Mouse (Mus musculus): Measurements from ENCODE around the gene Rp9. TPM values are rescaled to one million over a fixed set of nuclear protein-coding genes. Genes with fewer than 3 reads are reported as not detected.
A peak's percentile ranks its signal among the peaks of the same experiment; 100 is the strongest.

Rp9 gene
- 52.8 and 52.9 TPM in 2 replicates for polyA plus RNA-seq (2016; fragmentation: Nextera tagmentation; extraction: Ambion mirVana)

- H3K36me3 ChIP-seq = peaks cover 17% of the 10 kb centered on the region
- H3K9me3 ChIP-seq (replicated peaks) = no peaks in the 10 kb centered on the region
- H3K27ac ChIP-seq = peak within 1 kb of the TSS; percentile 95
- no peak for DNase-seq (ENCODE audit: low spot score)
- WGBS = 86% methylated on average over 3 of the region's 3 CpGs
- no peaks in the 10 kb centered on the region for H3K27me3 ChIP-seq (ENCODE audit: low read depth, poor library complexity, severe bottlenecking)
- H3K4me1 ChIP-seq = peaks cover 9% of the 10 kb centered on the region
- H3K4me3 ChIP-seq = peak within 1 kb of the TSS; percentile 93
Measured at GRCm38 (mm10) chr9:22469643-22470042, at the start of gene Rp9. Gene Rp9, minus strand, starts transcription at chr9:22469743.

GRCm38 (mm10) chr9:22518394-22519041 is 49.0 kb upstream of the Rp9 start:
- 93% methylated on average over 3 of the region's 3 CpGs for WGBS
- peak; percentile 62 for DNase-seq (ENCODE audit: low spot score)

GRCm38 (mm10) chr9:22515076-22515475 is 45.5 kb upstream of the Rp9 start:
- Histone ChIP-seq H3K27me3 (ENCODE audit: low read depth, poor library complexity, severe bottlenecking) (no peaks in the 10 kb centered on the region), H3K27ac (no peak overlapping the region), H3K9me3 (replicated peaks) (no peaks in the 10 kb centered on the region), H3K4me3 (no peak overlapping the region), H3K36me3 (no peaks in the 10 kb centered on the region), H3K4me1 (0 out of 2 replicates have a peak, but pooled peaks cover 2% of the 10 kb centered on the region)
- DNase-seq (ENCODE audit: low spot score) = no peak
- WGBS = 88% methylated on average over 4 of the region's 4 CpGs

More at GRCm38 (mm10) chr9:22518394-22519041, 49.0 kb upstream of the Rp9 start:
- no peak overlapping the region for H3K4me3 ChIP-seq
- no peaks in the 10 kb centered on the region for H3K27me3 ChIP-seq (ENCODE audit: low read depth, poor library complexity, severe bottlenecking)
- H3K36me3 ChIP-seq = no peaks in the 10 kb centered on the region
- H3K27ac ChIP-seq = no peak overlapping the region
- H3K9me3 ChIP-seq (replicated peaks) = no peaks in the 10 kb centered on the region
- H3K4me1 ChIP-seq = 0 out of 2 replicates have a peak, but pooled peaks cover 2% of the 10 kb centered on the region

- DNase-seq (ENCODE audit: low spot score) = no peak
- H3K4me1 ChIP-seq = 0 out of 2 replicates have a peak, but pooled peaks cover 4% of the 10 kb centered on the region
- no peaks in the 10 kb centered on the region for H3K9me3 ChIP-seq (replicated peaks)
- 49% methylated on average over 2 of the region's 2 CpGs for WGBS
- no peak overlapping the region for H3K27ac ChIP-seq
- H3K27me3 ChIP-seq (ENCODE audit: low read depth, poor library complexity, severe bottlenecking) = no peaks in the 10 kb centered on the region
- no peaks in the 10 kb centered on the region for H3K36me3 ChIP-seq
- H3K4me3 ChIP-seq = no peak overlapping the region
Measured at GRCm38 (mm10) chr9:22505574-22505973, 36.0 kb upstream of the Rp9 start.

GRCm38 (mm10) chr9:22503581-22503980 is 34.0 kb upstream of the Rp9 start:
- Histone ChIP-seq H3K36me3 (no peaks in the 10 kb centered on the region), H3K27ac (no peak overlapping the region), H3K4me3 (no peak overlapping the region), H3K27me3 (ENCODE audit: low read depth, poor library complexity, severe bottlenecking) (no peaks in the 10 kb centered on the region), H3K4me1 (0 out of 2 replicates have a peak, but pooled peaks cover 4% of the 10 kb centered on the region), H3K9me3 (replicated peaks) (no peaks in the 10 kb centered on the region)
- DNase-seq (ENCODE audit: low spot score) = no peak
- WGBS = 78% methylated on average over 5 of the region's 5 CpGs

- Histone ChIP-seq H3K4me3 (no peak overlapping the region), H3K36me3 (no peaks in the 10 kb centered on the region), H3K4me1 (0 out of 2 replicates have a peak, but pooled peaks cover 4% of the 10 kb centered on the region), H3K27ac (no peak overlapping the region), H3K27me3 (ENCODE audit: low read depth, poor library complexity, severe bottlenecking) (no peaks in the 10 kb centered on the region), H3K9me3 (replicated peaks) (no peaks in the 10 kb centered on the region)
- DNase-seq (ENCODE audit: low spot score) = no peak
- 93% methylated on average over 2 of the region's 2 CpGs for WGBS
Measured at GRCm38 (mm10) chr9:22502972-22503371, 33.4 kb upstream of the Rp9 start.

- no peak for DNase-seq (ENCODE audit: low spot score)
- Histone ChIP-seq H3K36me3 (no peaks in the 10 kb centered on the region), H3K4me1 (no peaks in the 10 kb centered on the region), H3K27me3 (ENCODE audit: low read depth, poor library complexity, severe bottlenecking) (no peaks in the 10 kb centered on the region), H3K27ac (no peak overlapping the region), H3K4me3 (no peak overlapping the region), H3K9me3 (replicated peaks) (no peaks in the 10 kb centered on the region)
- 91% methylated on average over 6 of the region's 6 CpGs for WGBS
Measured at GRCm38 (mm10) chr9:22497021-22497767, 27.7 kb upstream of the Rp9 start.

GRCm38 (mm10) chr9:22495133-22495532 is 25.6 kb upstream of the Rp9 start:
- no peaks in the 10 kb centered on the region for H3K4me1 ChIP-seq
- WGBS = 83% methylated on average over 2 of the region's 2 CpGs
- no peaks in the 10 kb centered on the region for H3K9me3 ChIP-seq (replicated peaks)
- no peak overlapping the region for H3K4me3 ChIP-seq
- H3K27me3 ChIP-seq (ENCODE audit: low read depth, poor library complexity, severe bottlenecking) = no peaks in the 10 kb centered on the region
- H3K36me3 ChIP-seq = no peaks in the 10 kb centered on the region
- no peak for DNase-seq (ENCODE audit: low spot score)
- H3K27ac ChIP-seq = no peak overlapping the region

- no peak overlapping the region for H3K27ac ChIP-seq
Measured at GRCm38 (mm10) chr9:22494203-22494807, 24.8 kb upstream of the Rp9 start.

GRCm38 (mm10) chr9:22488963-22489362 is 19.4 kb upstream of the Rp9 start:
- no peaks in the 10 kb centered on the region for H3K27me3 ChIP-seq (ENCODE audit: low read depth, poor library complexity, severe bottlenecking)
- no peaks in the 10 kb centered on the region for H3K36me3 ChIP-seq
- WGBS = 52% methylated on average over 9 of the region's 9 CpGs
- no peak overlapping the region for H3K27ac ChIP-seq
- H3K9me3 ChIP-seq (replicated peaks) = no peaks in the 10 kb centered on the region
- DNase-seq (ENCODE audit: low spot score) = no peak
- H3K4me1 ChIP-seq = peaks cover 5% of the 10 kb centered on the region; the same call in 1 of the 2 replicates
- H3K4me3 ChIP-seq = no peak overlapping the region

More at GRCm38 (mm10) chr9:22494203-22494807, 24.8 kb upstream of the Rp9 start:
- H3K4me3 ChIP-seq = no peak overlapping the region
- DNase-seq (ENCODE audit: low spot score) = no peak
- no peaks in the 10 kb centered on the region for H3K9me3 ChIP-seq (replicated peaks)
- no peaks in the 10 kb centered on the region for H3K27me3 ChIP-seq (ENCODE audit: low read depth, poor library complexity, severe bottlenecking)
- WGBS = 84% methylated on average over 9 of the region's 9 CpGs
- no peaks in the 10 kb centered on the region for H3K36me3 ChIP-seq
- H3K4me1 ChIP-seq = peaks cover 1% of the 10 kb centered on the region; the same call in 1 of the 2 replicates

GRCm38 (mm10) chr9:22486211-22486610 is 16.7 kb upstream of the Rp9 start:
- H3K27ac ChIP-seq = no peak overlapping the region
- WGBS = 92% methylated on average over 7 of the region's 7 CpGs
- H3K4me1 ChIP-seq = peaks cover 5% of the 10 kb centered on the region; the same call in 1 of the 2 replicates
- no peaks in the 10 kb centered on the region for H3K36me3 ChIP-seq
- no peak for DNase-seq (ENCODE audit: low spot score)
- H3K4me3 ChIP-seq = no peak overlapping the region
- H3K9me3 ChIP-seq (replicated peaks) = no peaks in the 10 kb centered on the region
- no peaks in the 10 kb centered on the region for H3K27me3 ChIP-seq (ENCODE audit: low read depth, poor library complexity, severe bottlenecking)

- Histone ChIP-seq H3K9me3 (replicated peaks) (no peaks in the 10 kb centered on the region), H3K27ac (no peak overlapping the region), H3K27me3 (ENCODE audit: low read depth, poor library complexity, severe bottlenecking) (no peaks in the 10 kb centered on the region), H3K4me1 (peaks cover 5% of the 10 kb centered on the region; the same call in 1 of the 2 replicates), H3K4me3 (no peak overlapping the region), H3K36me3 (no peaks in the 10 kb centered on the region)
- DNase-seq (ENCODE audit: low spot score) = no peak
- WGBS = 91% methylated on average over 12 of the region's 12 CpGs
Measured at GRCm38 (mm10) chr9:22484562-22485308, 15.2 kb upstream of the Rp9 start.
